Mouse (Mus musculus) hindbrain, embryonic 14.5 days (tissue): ENCODE measurements around the gene Ppm1f. TPM values are rescaled to one million over a fixed set of nuclear protein-coding genes. Genes with fewer than 3 reads are reported as not detected.
"Not testable (repeated sequence)": the region's sequence is repeated elsewhere in the genome, so short reads cannot be mapped to it uniquely, and the experiment has no call there.

ENCODE experiments used
- ATAC-seq: fragments of 200-750 bp; cut with Nextera tagmentation; 2 replicates; pipeline ENCODE4 v1.8.0; 2017; ENCODE audit warnings: moderate number of reproducible peaks, mild to moderate bottlenecking, moderate TSS enrichment, moderate library complexity; ENCODE audit not compliant: low FRiP score
- DNase-seq: peaks from one replicate; pipeline ENCODE4 v3.0.0-alpha.2; 2015; ENCODE audit warnings: low spot score
- H3K27ac ChIP-seq: fragments of 300-500 bp; sonication (generic); 2 replicates; pipeline ENCODE4 v1.5.1; 2014; ENCODE audit warnings: mild to moderate bottlenecking, moderate library complexity
- H3K27me3 ChIP-seq: fragments of 300-500 bp; sonication (generic); 2 replicates; pipeline ENCODE4 v1.6.1; 2014; ENCODE audit warnings: mild to moderate bottlenecking, low read length, mixed read lengths; ENCODE audit not compliant: control insufficient read depth, insufficient read depth
- H3K36me3 ChIP-seq: fragments of 300-500 bp; sonication (generic); replicated peaks from 2 replicates; pipeline ENCODE4 v1.6.1; 2014; ENCODE audit not compliant: control insufficient read depth, insufficient read depth
- H3K4me1 ChIP-seq: fragments of 300-500 bp; sonication (generic); replicated peaks from 2 replicates; pipeline ENCODE4 v1.6.1; 2014; ENCODE audit warnings: antibody characterized with exemption, low read length, mixed read lengths; ENCODE audit not compliant: control insufficient read depth, insufficient read depth
- H3K4me2 ChIP-seq: fragments of 300-500 bp; sonication (generic); replicated peaks from 2 replicates; pipeline ENCODE4 v1.6.1; 2014; ENCODE audit warnings: mild to moderate bottlenecking, moderate library complexity
- H3K4me3 ChIP-seq: fragments of 300-500 bp; sonication (generic); replicated peaks from 2 replicates; pipeline ENCODE4 v1.5.1; 2014; ENCODE audit warnings: mild to moderate bottlenecking, low read length
- H3K9ac ChIP-seq: fragments of 300-500 bp; sonication (generic); 2 replicates; pipeline ENCODE4 v1.6.1; 2014
- H3K9me3 ChIP-seq: fragments of 300-500 bp; sonication (generic); 2 replicates; pipeline ENCODE4 v1.6.1; 2016; ENCODE audit warnings: low read length; ENCODE audit not compliant: control insufficient read depth
- WGBS: fragments of 180-500 bp; shearing (Covaris S2); extraction: QIAGEN DNeasy Blood & Tissue Kit; methylation state at CpG from one replicate; pipeline ENCODE4 v1.1.7; 2014; 5-methylcytosine and 5-hydroxymethylcytosine counted together
- polyA plus RNA-seq: library from polyadenylated mRNA; unstranded; fragments of >200 nt; fragmentation: Nextera tagmentation; extraction: Ambion mirVana; gene quantifications from 2 replicates; pipeline ENCODE4 v1.2.1, GENCODE M21; 2014

Gene Ppm1f
- polyA plus RNA-seq, 1 experiment from 2014 or later, result 20.3 TPM

- H3K4me1 ChIP-seq, H3K4me2 ChIP-seq, DNase-seq, H3K9ac ChIP-seq, H3K27me3 ChIP-seq, H3K9me3 ChIP-seq, H3K27ac ChIP-seq, H3K4me3 ChIP-seq: not testable (repeated sequence)
- 95% methylated on average over 2 of the region's 3 CpGs for WGBS
- peak; percentile 49; the same call in 1 of the 2 replicates for ATAC-seq
- H3K36me3 ChIP-seq, result peaks cover 24% of the 10 kb centered on the region
Observed at GRCm38 (mm10) chr16:16928908-16929307, 32.6 kb downstream of the Ppm1f start.

- Histone ChIP-seq H3K4me1 (no peaks in the 10 kb centered on the region), H3K9ac (no peak overlapping the region), H3K27me3 (no peaks in the 10 kb centered on the region), H3K4me2 (no peak overlapping the region), H3K27ac (no peak overlapping the region), H3K9me3 (no peaks in the 10 kb centered on the region), H3K36me3 (peaks cover 10% of the 10 kb centered on the region), H3K4me3 (no peak overlapping the region)
- WGBS, result 96% methylated on average over 3 of the region's 3 CpGs
- DNase-seq, result no peak
- ATAC-seq, result no peak
Observed at GRCm38 (mm10) chr16:16930326-16930725, 34.1 kb downstream of the Ppm1f start.

DNA sequence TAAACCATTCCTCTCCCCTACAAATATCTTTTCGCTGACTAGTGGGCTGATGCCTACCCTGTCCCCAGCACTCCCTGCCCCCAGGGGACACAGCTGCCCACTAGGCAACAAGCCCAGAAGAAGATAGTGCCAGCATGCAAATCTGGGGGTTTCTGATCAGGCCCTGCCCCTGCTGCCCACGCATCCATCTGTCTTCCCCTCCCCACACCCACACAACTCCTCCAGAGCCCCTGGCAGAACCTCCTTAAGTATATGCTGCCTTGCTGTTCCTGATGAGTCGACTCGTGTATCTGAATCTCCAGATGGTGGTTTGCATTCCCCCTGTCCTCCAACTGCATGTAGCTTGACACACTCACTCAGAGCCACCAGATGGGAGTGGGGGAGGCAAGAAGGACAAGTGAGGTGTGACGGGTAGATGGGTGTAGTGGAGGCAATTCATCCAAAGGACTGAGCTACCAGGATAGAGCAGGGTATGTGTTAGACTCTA, 34.6 kb downstream of the Ppm1f start:
- Histone ChIP-seq H3K4me2 (no peak overlapping the region), H3K36me3 (peaks cover 5% of the 10 kb centered on the region), H3K9me3 (no peaks in the 10 kb centered on the region), H3K4me1 (no peaks in the 10 kb centered on the region), H3K27me3 (no peaks in the 10 kb centered on the region), H3K9ac (no peak overlapping the region), H3K4me3 (no peak overlapping the region), H3K27ac (no peak overlapping the region)
- WGBS, result 66% methylated on average over 5 of the region's 5 CpGs
- ATAC-seq, result peak; percentile 67
- DNase-seq, result no peak

GRCm38 (mm10) chr16:16939543-16939942, 43.3 kb downstream of the Ppm1f start:
- Histone ChIP-seq H3K36me3 (no peaks in the 10 kb centered on the region), H3K9me3 (no peaks in the 10 kb centered on the region), H3K27me3 (no peaks in the 10 kb centered on the region), H3K9ac (no peak overlapping the region), H3K4me3 (no peak overlapping the region), H3K27ac (no peak overlapping the region), H3K4me2 (no peak overlapping the region), H3K4me1 (no peaks in the 10 kb centered on the region)
- no peak for DNase-seq
- 96% methylated on average over 9 of the region's 9 CpGs for WGBS
- no peak for ATAC-seq

DNA sequence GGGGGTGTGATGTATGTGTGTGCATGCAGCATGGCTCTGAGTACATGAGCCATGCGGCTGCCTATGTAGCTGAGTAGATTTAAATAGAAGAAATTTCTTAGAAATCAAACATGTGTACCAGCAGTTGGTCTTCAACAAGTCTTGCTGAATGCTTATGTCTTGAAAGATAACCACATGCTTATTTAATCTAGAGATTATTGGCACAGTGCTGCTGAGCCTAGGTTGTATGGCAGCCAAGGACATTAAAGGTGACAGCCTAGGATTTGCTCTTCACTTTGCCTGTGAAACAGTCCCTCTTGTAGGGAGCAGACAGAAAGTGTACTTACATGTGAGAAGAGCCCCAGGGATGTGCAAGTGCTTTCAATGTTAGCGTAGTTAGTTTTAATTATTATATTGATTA, 44.8 kb downstream of the Ppm1f start:
- no peak overlapping the region for H3K4me3 ChIP-seq
- WGBS, result 95% methylated on average over 2 of the region's 2 CpGs
- H3K36me3 ChIP-seq, result no peaks in the 10 kb centered on the region
- DNase-seq, result no peak
- no peak overlapping the region for H3K4me2 ChIP-seq
- no peaks in the 10 kb centered on the region for H3K4me1 ChIP-seq
- H3K27me3 ChIP-seq, result no peaks in the 10 kb centered on the region
- no peak overlapping the region for H3K9ac ChIP-seq
- H3K27ac ChIP-seq, result no peak overlapping the region
- H3K9me3 ChIP-seq, result no peaks in the 10 kb centered on the region
- no peak; the same call in 1 of the 2 replicates for ATAC-seq

DNA sequence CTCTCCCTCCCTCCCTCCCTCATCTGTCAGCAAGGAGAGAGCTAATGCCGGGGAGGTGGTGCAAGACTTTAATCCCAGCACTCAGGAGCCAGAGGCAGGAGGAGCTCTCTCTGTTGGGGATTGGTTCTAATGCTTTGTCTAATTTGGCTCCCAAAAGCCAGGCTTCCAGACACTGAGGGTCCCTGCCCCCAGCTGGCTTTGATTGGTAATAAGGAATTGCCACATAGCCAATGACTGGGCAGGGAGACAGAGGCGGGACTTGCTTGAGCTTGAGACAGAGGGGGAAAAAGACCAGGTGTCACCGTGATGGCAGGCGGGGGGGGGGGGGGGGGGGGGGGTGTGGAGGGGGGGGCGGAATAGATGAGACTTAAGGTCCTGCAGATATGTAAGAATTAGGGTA, 62.3 kb downstream of the Ppm1f start:
- H3K27me3 ChIP-seq, result no peaks in the 10 kb centered on the region
- ATAC-seq, result no peak
- no peak overlapping the region for H3K9ac ChIP-seq
- H3K4me2 ChIP-seq, result no peak overlapping the region
- H3K9me3 ChIP-seq, result no peaks in the 10 kb centered on the region
- 39% methylated on average over 2 of the region's 5 CpGs for WGBS
- no peak overlapping the region for H3K4me3 ChIP-seq
- H3K27ac ChIP-seq, result no peak overlapping the region
- no peaks in the 10 kb centered on the region for H3K36me3 ChIP-seq
- no peak for DNase-seq
- H3K4me1 ChIP-seq, result no peaks in the 10 kb centered on the region

GRCm38 (mm10) chr16:16959907-16960306, 63.6 kb downstream of the Ppm1f start:
- WGBS, result 86% methylated on average over 6 of the region's 6 CpGs

DNA sequence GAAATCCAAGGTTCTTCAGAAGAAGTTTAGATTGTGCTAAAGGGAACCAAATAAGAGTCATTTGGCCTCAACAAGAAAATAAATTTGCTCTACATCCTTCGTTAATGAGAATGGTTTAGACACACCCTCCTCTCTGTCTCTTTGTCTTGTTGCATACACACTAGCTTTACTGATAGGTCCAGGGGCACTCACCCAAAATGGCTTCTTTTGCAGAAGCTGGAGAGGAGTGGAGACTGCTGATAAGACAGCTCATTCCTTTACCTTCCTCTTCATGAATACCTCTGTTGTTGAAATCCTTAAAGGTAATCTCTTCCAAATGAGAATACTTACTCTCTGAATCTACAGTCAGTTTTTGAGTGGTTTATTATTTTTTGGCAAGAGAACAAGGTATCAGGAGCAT, 68.9 kb downstream of the Ppm1f start:
- Histone ChIP-seq H3K9ac (no peak overlapping the region), H3K4me3 (no peak overlapping the region), H3K4me2 (no peak overlapping the region), H3K27me3 (no peaks in the 10 kb centered on the region), H3K27ac (no peak overlapping the region), H3K36me3 (no peaks in the 10 kb centered on the region), H3K4me1 (no peaks in the 10 kb centered on the region), H3K9me3 (no peaks in the 10 kb centered on the region)
- DNase-seq (no peak), ATAC-seq (no peak)
- WGBS, result 60% methylated on average over 1 of the region's 1 CpGs

More at GRCm38 (mm10) chr16:16959907-16960306, 63.6 kb downstream of the Ppm1f start:
- Histone ChIP-seq H3K36me3 (no peaks in the 10 kb centered on the region), H3K27me3 (no peaks in the 10 kb centered on the region), H3K4me1 (no peaks in the 10 kb centered on the region), H3K9ac (no peak overlapping the region), H3K9me3 (no peaks in the 10 kb centered on the region), H3K4me2 (no peak overlapping the region), H3K27ac (no peak overlapping the region), H3K4me3 (no peak overlapping the region)
- ATAC-seq (no peak), DNase-seq (no peak)

DNA sequence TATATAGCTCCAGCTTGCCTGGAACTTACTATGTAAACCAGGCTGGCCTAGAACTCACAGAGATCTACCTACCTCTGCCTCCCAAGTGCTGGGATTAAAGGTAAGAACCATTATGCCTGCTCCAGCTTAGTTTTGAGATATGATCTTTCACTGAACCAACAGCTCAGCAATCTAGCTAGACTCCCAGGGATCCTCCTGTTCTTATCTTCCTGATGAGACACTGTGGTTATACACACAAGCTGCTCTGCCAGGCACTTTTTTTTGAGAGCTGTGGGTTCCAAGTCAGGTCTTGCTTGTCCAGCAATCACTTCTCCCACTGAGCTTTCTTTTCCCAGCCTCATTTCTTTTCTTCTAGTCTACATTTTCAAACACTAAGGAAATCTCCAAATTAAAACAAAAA, 70.0 kb downstream of the Ppm1f start:
- Histone ChIP-seq H3K36me3 (no peaks in the 10 kb centered on the region), H3K9ac (no peak overlapping the region), H3K4me2 (no peak overlapping the region), H3K4me1 (no peaks in the 10 kb centered on the region), H3K9me3 (no peaks in the 10 kb centered on the region), H3K27ac (no peak overlapping the region), H3K27me3 (no peaks in the 10 kb centered on the region), H3K4me3 (no peak overlapping the region)
- ATAC-seq (no peak), DNase-seq (no peak)
